Mouse (Mus musculus) midbrain, embryonic 14.5 days (tissue): ENCODE measurements at regions not wholly inside any gene's neighbourhood (a gene's known extent, or its start where the extent isn't known, plus 50 kb on each side); places are given as distances from the start of the nearest gene placed in this dataset.
A peak's percentile ranks its signal among the peaks of the same experiment; 100 is the strongest.

Experiments used
- ATAC-seq: fragments of 200-750 bp; cut with Nextera tagmentation; 2 replicates; pipeline ENCODE4 v1.8.0; 2017; ENCODE audit warnings: moderate number of reproducible peaks, moderate library complexity; ENCODE audit not compliant: low FRiP score, low TSS enrichment
- DNase-seq: peaks from one replicate; pipeline ENCODE4 v3.0.0-alpha.2; 2015
- H3K27ac ChIP-seq: fragments of 300-500 bp; sonication (generic); replicated peaks from 2 replicates; pipeline ENCODE4 v1.5.1; 2014; ENCODE audit warnings: mild to moderate bottlenecking, low read depth, low read length, moderate library complexity
- H3K27me3 ChIP-seq: fragments of 300-500 bp; sonication (generic); 2 replicates; pipeline ENCODE4 v1.6.1; 2014; ENCODE audit warnings: low read length, control low read depth, mixed read lengths; ENCODE audit not compliant: control insufficient read depth, insufficient read depth
- H3K36me3 ChIP-seq: fragments of 300-500 bp; sonication (generic); 2 replicates; pipeline ENCODE4 v1.6.1; 2014; ENCODE audit warnings: low read length, control low read depth; ENCODE audit not compliant: control insufficient read depth, insufficient read depth
- H3K4me1 ChIP-seq: fragments of 300-500 bp; sonication (generic); 2 replicates; pipeline ENCODE4 v1.6.1; 2014; ENCODE audit warnings: mild to moderate bottlenecking, antibody characterized with exemption, low read length, control low read depth; ENCODE audit not compliant: control insufficient read depth, insufficient read depth
- H3K4me2 ChIP-seq: fragments of 300-500 bp; sonication (generic); 2 replicates; pipeline ENCODE4 v1.6.1; 2014; ENCODE audit warnings: mild to moderate bottlenecking, low read length, moderate library complexity
- H3K4me3 ChIP-seq: fragments of 300-500 bp; sonication (generic); replicated peaks from 2 replicates; pipeline ENCODE4 v1.5.1; 2014; ENCODE audit warnings: low read depth, low read length
- H3K9ac ChIP-seq: fragments of 300-500 bp; sonication (generic); replicated peaks from 2 replicates; pipeline ENCODE4 v1.6.1; 2014; ENCODE audit warnings: mild to moderate bottlenecking, low read length, moderate library complexity
- H3K9me3 ChIP-seq: fragments of 300-500 bp; sonication (generic); 2 replicates; pipeline ENCODE4 v1.6.1; 2016; ENCODE audit warnings: low read length, control low read depth, mixed read lengths; ENCODE audit not compliant: control insufficient read depth
- WGBS: fragments of 180-500 bp; shearing (Covaris S2); extraction: QIAGEN DNeasy Blood & Tissue Kit; methylation state at CpG from one replicate; pipeline ENCODE4 v1.1.7; 2014; 5-methylcytosine and 5-hydroxymethylcytosine counted together

DNA sequence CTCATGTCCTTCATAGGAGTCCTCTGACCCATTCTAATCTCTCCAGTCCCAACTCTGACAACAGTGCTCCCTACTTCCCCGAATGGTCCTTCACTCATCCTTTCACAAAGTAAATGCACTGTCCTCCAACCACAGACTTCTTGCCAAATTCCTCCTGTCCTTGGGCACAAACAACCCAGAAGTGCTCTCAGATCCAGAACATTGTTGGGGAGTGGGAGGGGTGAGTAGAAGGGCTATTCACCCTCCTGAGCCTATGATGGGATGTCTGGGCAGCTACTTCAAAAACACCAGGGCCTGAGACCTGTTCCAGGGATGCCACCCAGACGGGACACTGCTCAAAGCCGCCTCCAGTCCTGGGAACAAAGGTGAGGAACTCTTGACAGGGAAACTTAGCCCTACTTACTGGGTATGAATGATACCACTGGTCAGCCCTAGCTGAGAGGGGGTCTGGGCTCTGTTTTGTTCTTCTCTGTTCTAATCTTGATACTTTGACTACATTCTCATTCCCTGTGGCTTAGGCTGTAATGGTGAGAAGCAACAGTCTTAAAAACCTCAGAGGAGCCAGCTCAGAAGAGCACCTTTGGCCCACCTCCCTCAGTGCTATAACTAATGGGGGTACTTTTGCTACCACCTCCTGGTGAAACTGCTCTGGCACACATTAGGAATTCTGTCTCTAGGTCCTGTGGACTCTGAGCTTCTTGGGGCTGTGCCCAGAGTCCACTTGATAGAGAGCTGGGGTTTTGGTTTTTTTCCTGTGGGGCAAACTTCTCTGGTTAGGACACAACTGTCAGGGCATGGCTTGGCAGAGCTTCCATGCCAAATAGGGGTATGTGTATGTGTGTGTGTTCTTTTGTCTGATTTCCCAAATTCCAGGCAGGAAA lies 143.2 kb downstream of the Zfp36l1 start:
- WGBS: 68% methylated on average over 3 of the region's 3 CpGs
- no peaks in the 10 kb centered on the region for H3K27me3 ChIP-seq
- peak overlapping the region; percentile 74 for H3K27ac ChIP-seq
- H3K9me3 ChIP-seq: 0 out of 2 replicates have a peak, but pooled peaks cover 2% of the 10 kb centered on the region
- ATAC-seq (no peak), DNase-seq (peak; percentile 61)
- no peak overlapping the region for H3K4me3 ChIP-seq
- H3K36me3 ChIP-seq: no peaks in the 10 kb centered on the region
- peaks cover 29% of the 10 kb centered on the region for H3K4me1 ChIP-seq
- no peak overlapping the region for H3K4me2 ChIP-seq
- no peak overlapping the region for H3K9ac ChIP-seq

DNA sequence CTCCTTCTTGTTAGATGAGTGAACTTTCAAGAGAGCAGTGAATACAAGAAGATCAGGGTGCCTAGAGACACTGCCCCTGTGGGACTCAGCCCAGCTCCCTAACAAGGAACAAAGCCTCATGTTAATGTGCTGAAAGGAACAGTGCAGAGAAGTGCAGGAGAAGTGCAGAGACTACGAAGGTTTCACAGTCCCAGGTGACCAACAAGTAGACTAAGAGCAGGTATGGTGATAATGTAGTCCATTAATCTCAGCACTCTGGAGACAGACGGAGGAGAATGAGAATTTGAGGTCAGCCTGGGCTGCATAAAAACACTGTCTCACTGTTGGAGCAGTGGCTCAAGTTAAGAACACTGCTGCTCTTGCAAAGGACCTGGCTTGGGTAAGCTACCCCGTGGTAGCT lies 144.1 kb downstream of the Zfp36l1 start:
- no peak overlapping the region for H3K27ac ChIP-seq
- 0 out of 2 replicates have a peak, but pooled peaks cover 2% of the 10 kb centered on the region for H3K9me3 ChIP-seq
- no peak overlapping the region for H3K4me2 ChIP-seq
- no peaks in the 10 kb centered on the region for H3K27me3 ChIP-seq
- peaks cover 29% of the 10 kb centered on the region for H3K4me1 ChIP-seq
- no peak overlapping the region for H3K9ac ChIP-seq
- no peaks in the 10 kb centered on the region for H3K36me3 ChIP-seq
- H3K4me3 ChIP-seq: no peak overlapping the region
- ATAC-seq (no peak), DNase-seq (no peak)
- WGBS: 73% methylated on average over 3 of the region's 3 CpGs

GRCm38 (mm10) chr12:79967491-79968255 lies 145.1 kb downstream of the Zfp36l1 start:
- H3K4me3 ChIP-seq: no peak overlapping the region
- 91% methylated on average over 11 of the region's 11 CpGs for WGBS
- peaks cover 29% of the 10 kb centered on the region for H3K4me1 ChIP-seq

DNA sequence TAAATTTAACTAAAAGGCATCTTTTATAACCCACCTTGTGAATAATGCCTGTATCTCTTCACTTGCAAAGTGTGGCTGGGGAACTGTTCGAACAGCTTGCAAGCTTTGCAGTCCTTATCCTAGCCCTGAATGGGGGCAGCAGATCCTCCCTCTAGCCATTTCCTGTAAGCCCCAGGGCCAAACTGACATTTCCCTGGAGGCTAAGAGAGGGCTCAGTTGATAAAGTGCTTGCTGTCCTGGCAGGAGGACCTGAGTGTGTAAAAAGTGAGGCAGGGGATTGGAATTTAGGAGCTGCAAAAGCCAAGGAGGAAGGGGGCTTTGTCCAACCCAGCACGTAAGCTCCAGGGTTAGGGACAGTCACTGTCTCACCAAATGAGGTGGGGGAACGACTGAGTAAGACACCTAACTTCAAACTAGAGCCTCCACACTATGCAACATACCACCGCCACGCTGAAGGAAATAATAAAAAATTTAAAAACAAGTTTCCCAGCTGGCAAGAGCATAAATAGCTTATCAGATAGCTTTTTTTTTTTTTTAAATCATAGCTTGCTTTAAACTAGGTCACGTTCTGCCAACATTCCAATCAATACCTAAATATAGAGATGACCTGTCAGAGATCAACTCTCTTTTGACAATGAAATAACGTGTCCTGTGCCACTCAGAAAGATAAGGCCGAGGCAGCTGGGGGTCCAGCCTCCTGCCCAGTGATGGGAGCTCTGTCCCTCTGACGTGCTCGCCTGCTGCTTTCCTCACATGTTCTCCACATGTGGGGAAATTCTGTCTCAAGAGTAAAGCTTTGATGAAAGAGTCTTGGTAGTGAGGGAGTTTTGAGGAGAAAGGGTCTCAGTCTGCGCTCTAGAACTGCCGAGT lies 146.0 kb downstream of the Zfp36l1 start:
- no peaks in the 10 kb centered on the region for H3K27me3 ChIP-seq
- H3K27ac ChIP-seq: no peak overlapping the region
- H3K9me3 ChIP-seq: no peaks in the 10 kb centered on the region
- 61% methylated on average over 12 of the region's 12 CpGs for WGBS
- no peak overlapping the region for H3K4me2 ChIP-seq
- H3K36me3 ChIP-seq: no peaks in the 10 kb centered on the region
- no peak overlapping the region for H3K9ac ChIP-seq
- no peak for DNase-seq
- no peak overlapping the region for H3K4me3 ChIP-seq
- ATAC-seq: no peak
- peaks cover 29% of the 10 kb centered on the region for H3K4me1 ChIP-seq

More at GRCm38 (mm10) chr12:79967491-79968255, 145.1 kb downstream of the Zfp36l1 start:
- no peak overlapping the region for H3K27ac ChIP-seq
- 0 out of 2 replicates have a peak, but pooled peaks cover 2% of the 10 kb centered on the region for H3K9me3 ChIP-seq
- no peak overlapping the region for H3K9ac ChIP-seq
- no peak overlapping the region for H3K4me2 ChIP-seq
- DNase-seq (no peak), ATAC-seq (no peak)
- H3K36me3 ChIP-seq: no peaks in the 10 kb centered on the region
- no peaks in the 10 kb centered on the region for H3K27me3 ChIP-seq

DNA sequence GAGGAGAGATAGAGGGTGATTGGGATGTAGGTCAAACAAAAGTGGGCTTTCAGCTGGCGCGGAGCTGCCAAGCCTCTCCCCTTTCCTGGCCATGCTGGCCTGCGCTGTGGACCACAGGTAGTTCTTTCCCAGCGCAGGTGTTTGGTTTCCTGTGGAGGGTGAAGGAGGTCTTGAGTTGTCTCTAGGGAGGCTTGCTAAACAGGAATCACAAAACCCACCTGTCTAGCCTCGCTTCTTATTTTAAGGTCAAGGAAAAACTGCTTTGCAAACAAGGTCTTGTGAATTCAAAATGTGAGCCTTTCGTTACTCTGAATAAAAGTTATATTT lies 146.6 kb downstream of the Zfp36l1 start:
- no peak for ATAC-seq
- WGBS: 61% methylated on average over 6 of the region's 6 CpGs
- no peak overlapping the region for H3K4me3 ChIP-seq

DNA sequence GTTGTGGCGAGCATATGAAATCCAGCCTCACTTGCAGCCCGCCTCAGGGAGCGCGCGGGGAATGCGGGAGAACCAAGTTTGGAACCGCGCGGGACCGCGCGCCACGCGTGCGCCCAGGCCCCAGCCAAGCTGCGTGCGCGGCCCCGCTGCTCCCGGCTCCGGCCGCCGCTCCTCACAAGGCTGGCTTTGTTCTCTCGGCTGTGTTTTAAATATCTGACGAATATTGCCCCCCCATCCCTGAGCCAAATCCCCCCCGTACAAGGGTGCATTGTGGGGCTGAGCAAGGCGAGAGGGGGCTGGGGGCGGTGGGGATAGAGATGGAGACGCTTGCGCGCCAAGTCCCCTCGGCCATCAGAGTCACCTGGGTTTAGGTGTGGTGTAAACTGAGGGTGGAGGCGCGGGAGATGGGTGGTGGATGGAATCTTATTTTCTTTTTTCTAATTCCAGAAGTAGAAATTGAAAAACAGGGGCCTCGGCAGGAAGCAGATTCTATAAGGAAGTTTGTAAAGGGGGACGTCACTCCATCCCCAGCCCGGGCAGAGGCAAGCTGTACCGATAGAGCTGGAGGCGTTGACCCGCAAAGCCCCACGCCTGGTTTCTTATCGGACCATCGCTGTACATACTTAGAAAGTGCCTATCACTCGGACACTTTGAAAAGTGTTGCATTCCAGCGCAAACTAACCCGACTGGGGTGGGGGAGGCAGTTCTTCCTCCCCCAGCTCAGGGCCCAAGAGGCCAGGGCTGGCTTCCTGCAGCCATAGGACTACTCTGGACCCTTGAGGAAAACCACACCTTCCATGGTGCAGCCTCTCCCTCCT lies 147.1 kb downstream of the Zfp36l1 start:
- peak overlapping the region; percentile 81 for H3K9ac ChIP-seq
- H3K27me3 ChIP-seq: no peaks in the 10 kb centered on the region
- under 1% methylated on average over 46 of the region's 46 CpGs for WGBS
- H3K9me3 ChIP-seq: no peaks in the 10 kb centered on the region
- DNase-seq: peak; percentile 92
- no peaks in the 10 kb centered on the region for H3K36me3 ChIP-seq
- H3K4me1 ChIP-seq: peaks cover 22% of the 10 kb centered on the region
- H3K4me2 ChIP-seq: peak overlapping the region; percentile 80
- peak; percentile 84 for ATAC-seq
- H3K27ac ChIP-seq: peak overlapping the region; percentile 80
- H3K4me3 ChIP-seq: peak overlapping the region; percentile 48

More for the DNA sequence above, 146.6 kb downstream of the Zfp36l1 start:
- Histone ChIP-seq H3K9ac (peak overlapping the region; percentile 81), H3K4me2 (peak overlapping the region; percentile 80), H3K4me1 (peaks cover 28% of the 10 kb centered on the region), H3K27ac (peak overlapping the region; percentile 80; the same call in 1 of the 2 replicates), H3K36me3 (no peaks in the 10 kb centered on the region), H3K9me3 (no peaks in the 10 kb centered on the region), H3K27me3 (no peaks in the 10 kb centered on the region)
- DNase-seq: no peak

DNA sequence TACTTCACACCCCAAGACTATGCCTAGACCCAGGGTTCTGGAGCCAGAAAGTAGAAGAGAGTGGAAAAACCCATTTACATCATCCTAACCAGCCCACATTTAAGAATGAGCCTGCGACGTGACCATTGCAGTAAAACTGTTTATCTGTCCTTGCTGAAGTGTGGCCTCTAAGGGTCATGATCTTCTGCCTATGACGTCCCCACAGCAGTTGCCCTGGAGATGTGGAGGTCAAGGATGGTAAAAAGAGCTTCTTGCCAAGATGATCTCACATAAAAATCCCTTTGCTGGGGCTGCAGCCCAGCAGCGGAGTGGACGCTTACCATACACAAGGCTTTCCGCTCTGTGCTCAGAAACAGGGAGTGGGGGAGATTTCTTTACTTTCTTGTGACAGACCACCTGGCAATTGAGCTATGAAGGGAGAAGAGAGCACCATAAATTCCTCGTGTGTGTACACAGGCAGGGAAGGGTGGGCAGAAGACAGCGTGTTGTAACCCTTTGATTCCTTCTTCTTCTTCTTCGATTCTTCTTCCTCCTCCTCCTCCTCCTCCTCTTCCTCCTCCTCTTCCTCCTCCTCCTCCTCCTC lies 149.3 kb downstream of the Zfp36l1 start:
- H3K9ac ChIP-seq: no peak overlapping the region
- peaks cover 15% of the 10 kb centered on the region for H3K4me1 ChIP-seq
- H3K4me3 ChIP-seq: no peak overlapping the region
- DNase-seq (no peak), ATAC-seq (no peak)
- no peaks in the 10 kb centered on the region for H3K36me3 ChIP-seq
- H3K9me3 ChIP-seq: no peaks in the 10 kb centered on the region
- 91% methylated on average over 9 of the region's 9 CpGs for WGBS
- no peaks in the 10 kb centered on the region for H3K27me3 ChIP-seq
- no peak overlapping the region for H3K4me2 ChIP-seq
- H3K27ac ChIP-seq: no peak overlapping the region
